Mouse (Mus musculus): ENCODE results near the gene Zyg11b.

- no peak for TF ChIP-seq CTCF (IDR thresholded peaks at IDR 0.05; ENCODE audit: borderline replicate concordance, insufficient read depth, low read length)
- no peak for TF ChIP-seq POLR2A (IDR thresholded peaks at IDR 0.05; ENCODE audit: low read depth, low read length)
Observed at GRCm38 (mm10) chr4:108196277-108196855, 104.5 kb downstream of the Zyg11b start.
